Mouse (Mus musculus): ENCODE results near the gene Axin2. TPM values are rescaled to one million over a fixed set of nuclear protein-coding genes. Genes with fewer than 3 reads are reported as not detected.

The Axin2 gene
- polyA plus RNA-seq, 1 experiment: 11.4 TPM

- no peak overlapping the region for H3K4me3 ChIP-seq (ENCODE audit: low read depth, low read length)
- no peak overlapping the region for H3K9ac ChIP-seq (ENCODE audit: low read depth, poor library complexity, severe bottlenecking)
- TF ChIP-seq EP300 (IDR thresholded peaks at IDR 0.05; ENCODE audit: insufficient read depth, low read depth, low read length): no peak
- no peak for TF ChIP-seq POLR2A (IDR thresholded peaks at IDR 0.05; ENCODE audit: insufficient read depth, low read length)
- TF ChIP-seq CTCF (IDR thresholded peaks at IDR 0.05; ENCODE audit: low read depth, low read length): no peak
- no peaks in the 10 kb centered on the region for H3K9me3 ChIP-seq (replicated peaks; ENCODE audit: control insufficient read depth, insufficient read depth, low read length, poor library complexity, severe bottlenecking)
- H3K27me3 ChIP-seq (ENCODE audit: control insufficient read depth, insufficient read depth, low read length, poor library complexity, severe bottlenecking): 0 out of 2 replicates have a peak, but pooled peaks cover 2% of the 10 kb centered on the region
- no peaks in the 10 kb centered on the region for H3K36me3 ChIP-seq (ENCODE audit: control insufficient read depth, insufficient read depth, low read length, poor library complexity, severe bottlenecking)
- H3K4me1 ChIP-seq (ENCODE audit: control insufficient read depth, insufficient read depth, low read length): peaks cover 2% of the 10 kb centered on the region
- H3K27ac ChIP-seq (ENCODE audit: insufficient read depth, low read length): no peak overlapping the region
Measured at GRCm38 (mm10) chr11:108928752-108929151, 8.6 kb downstream of the Axin2 start.

- Histone ChIP-seq H3K4me3 (ENCODE audit: low read depth, low read length) (no peak overlapping the region), H3K27ac (ENCODE audit: insufficient read depth, low read length) (no peak overlapping the region), H3K9me3 (replicated peaks; ENCODE audit: control insufficient read depth, insufficient read depth, low read length, poor library complexity, severe bottlenecking) (no peaks in the 10 kb centered on the region), H3K27me3 (ENCODE audit: control insufficient read depth, insufficient read depth, low read length, poor library complexity, severe bottlenecking) (no peaks in the 10 kb centered on the region), H3K36me3 (ENCODE audit: control insufficient read depth, insufficient read depth, low read length, poor library complexity, severe bottlenecking) (no peaks in the 10 kb centered on the region), H3K9ac (ENCODE audit: low read depth, poor library complexity, severe bottlenecking) (no peak overlapping the region), H3K4me1 (ENCODE audit: control insufficient read depth, insufficient read depth, low read length) (no peaks in the 10 kb centered on the region)
- TF ChIP-seq EP300 (IDR thresholded peaks at IDR 0.05; ENCODE audit: insufficient read depth, low read depth, low read length): no peak
- no peak for TF ChIP-seq CTCF (IDR thresholded peaks at IDR 0.05; ENCODE audit: low read depth, low read length)
- no peak for TF ChIP-seq POLR2A (IDR thresholded peaks at IDR 0.05; ENCODE audit: insufficient read depth, low read length)
Measured at GRCm38 (mm10) chr11:108929176-108929575, 9.0 kb downstream of the Axin2 start.

- Histone ChIP-seq H3K36me3 (ENCODE audit: control insufficient read depth, insufficient read depth, low read length, poor library complexity, severe bottlenecking) (no peaks in the 10 kb centered on the region), H3K27ac (ENCODE audit: insufficient read depth, low read length) (no peak overlapping the region), H3K9me3 (replicated peaks; ENCODE audit: control insufficient read depth, insufficient read depth, low read length, poor library complexity, severe bottlenecking) (no peaks in the 10 kb centered on the region), H3K4me3 (ENCODE audit: low read depth, low read length) (no peak overlapping the region), H3K27me3 (ENCODE audit: control insufficient read depth, insufficient read depth, low read length, poor library complexity, severe bottlenecking) (no peaks in the 10 kb centered on the region), H3K4me1 (ENCODE audit: control insufficient read depth, insufficient read depth, low read length) (no peaks in the 10 kb centered on the region), H3K9ac (ENCODE audit: low read depth, poor library complexity, severe bottlenecking) (no peak overlapping the region)
- no peak for TF ChIP-seq EP300 (IDR thresholded peaks at IDR 0.05; ENCODE audit: insufficient read depth, low read depth, low read length)
- no peak for TF ChIP-seq CTCF (IDR thresholded peaks at IDR 0.05; ENCODE audit: low read depth, low read length)
- no peak for TF ChIP-seq POLR2A (IDR thresholded peaks at IDR 0.05; ENCODE audit: insufficient read depth, low read length)
Measured at GRCm38 (mm10) chr11:108929700-108930099, 9.6 kb downstream of the Axin2 start.

GRCm38 (mm10) chr11:108930612-108931011 lies 10.5 kb downstream of the Axin2 start:
- H3K9ac ChIP-seq (ENCODE audit: low read depth, poor library complexity, severe bottlenecking): no peak overlapping the region

GRCm38 (mm10) chr11:108933835-108934234 lies 13.7 kb downstream of the Axin2 start:
- Histone ChIP-seq H3K27ac (ENCODE audit: insufficient read depth, low read length) (no peak overlapping the region), H3K27me3 (ENCODE audit: control insufficient read depth, insufficient read depth, low read length, poor library complexity, severe bottlenecking) (no peaks in the 10 kb centered on the region), H3K9ac (ENCODE audit: low read depth, poor library complexity, severe bottlenecking) (no peak overlapping the region), H3K9me3 (replicated peaks; ENCODE audit: control insufficient read depth, insufficient read depth, low read length, poor library complexity, severe bottlenecking) (no peaks in the 10 kb centered on the region), H3K36me3 (ENCODE audit: control insufficient read depth, insufficient read depth, low read length, poor library complexity, severe bottlenecking) (no peaks in the 10 kb centered on the region), H3K4me3 (ENCODE audit: low read depth, low read length) (no peak overlapping the region), H3K4me1 (ENCODE audit: control insufficient read depth, insufficient read depth, low read length) (no peaks in the 10 kb centered on the region)
- TF ChIP-seq EP300 (IDR thresholded peaks at IDR 0.05; ENCODE audit: insufficient read depth, low read depth, low read length) (no peak), POLR2A (IDR thresholded peaks at IDR 0.05; ENCODE audit: insufficient read depth, low read length) (no peak), CTCF (IDR thresholded peaks at IDR 0.05; ENCODE audit: low read depth, low read length) (no peak)

More at GRCm38 (mm10) chr11:108930612-108931011, 10.5 kb downstream of the Axin2 start:
- no peaks in the 10 kb centered on the region for H3K9me3 ChIP-seq (replicated peaks; ENCODE audit: control insufficient read depth, insufficient read depth, low read length, poor library complexity, severe bottlenecking)
- no peaks in the 10 kb centered on the region for H3K4me1 ChIP-seq (ENCODE audit: control insufficient read depth, insufficient read depth, low read length)
- H3K36me3 ChIP-seq (ENCODE audit: control insufficient read depth, insufficient read depth, low read length, poor library complexity, severe bottlenecking): no peaks in the 10 kb centered on the region
- H3K4me3 ChIP-seq (ENCODE audit: low read depth, low read length): no peak overlapping the region
- H3K27me3 ChIP-seq (ENCODE audit: control insufficient read depth, insufficient read depth, low read length, poor library complexity, severe bottlenecking): no peaks in the 10 kb centered on the region
- no peak for TF ChIP-seq CTCF (IDR thresholded peaks at IDR 0.05; ENCODE audit: low read depth, low read length)
- no peak for TF ChIP-seq POLR2A (IDR thresholded peaks at IDR 0.05; ENCODE audit: insufficient read depth, low read length)
- no peak for TF ChIP-seq EP300 (IDR thresholded peaks at IDR 0.05; ENCODE audit: insufficient read depth, low read depth, low read length)
- no peak overlapping the region for H3K27ac ChIP-seq (ENCODE audit: insufficient read depth, low read length)

- Histone ChIP-seq H3K27ac (ENCODE audit: insufficient read depth, low read length) (no peak overlapping the region), H3K4me1 (ENCODE audit: control insufficient read depth, insufficient read depth, low read length) (no peaks in the 10 kb centered on the region), H3K9me3 (replicated peaks; ENCODE audit: control insufficient read depth, insufficient read depth, low read length, poor library complexity, severe bottlenecking) (no peaks in the 10 kb centered on the region), H3K27me3 (ENCODE audit: control insufficient read depth, insufficient read depth, low read length, poor library complexity, severe bottlenecking) (no peaks in the 10 kb centered on the region), H3K36me3 (ENCODE audit: control insufficient read depth, insufficient read depth, low read length, poor library complexity, severe bottlenecking) (no peaks in the 10 kb centered on the region), H3K9ac (ENCODE audit: low read depth, poor library complexity, severe bottlenecking) (no peak overlapping the region), H3K4me3 (ENCODE audit: low read depth, low read length) (no peak overlapping the region)
- TF ChIP-seq EP300 (IDR thresholded peaks at IDR 0.05; ENCODE audit: insufficient read depth, low read depth, low read length): no peak
- TF ChIP-seq CTCF (IDR thresholded peaks at IDR 0.05; ENCODE audit: low read depth, low read length): no peak
- TF ChIP-seq POLR2A (IDR thresholded peaks at IDR 0.05; ENCODE audit: insufficient read depth, low read length): no peak
Measured at GRCm38 (mm10) chr11:108935128-108935868, 15.1 kb downstream of the Axin2 start.
